Mouse (Mus musculus) kidney, adult 2 months (tissue): ENCODE results near the gene Aadat.

Source experiments
- CTCF ChIP-seq: fragments of 200-500 bp; conservative IDR thresholded peaks from 2 replicates; pipeline ENCODE4 v1.5.1; 2011; ENCODE audit warnings: low read depth, mild to moderate bottlenecking, control low read depth, low read length, moderate library complexity, mixed read lengths; ENCODE audit not compliant: insufficient read depth, insufficient read length
- POLR2A ChIP-seq: fragments of 200-500 bp; IDR thresholded peaks from one replicate; pipeline ENCODE4 v1.6.1; 2011; ENCODE audit warnings: low read depth, low read length, control low read depth

GRCm38 (mm10) chr8:60503098-60503497, 2.6 kb upstream of the Aadat start, which contains the start of gene Gm10283:
- TF ChIP-seq POLR2A (no peak), CTCF (no peak)
